Mouse (Mus musculus): ENCODE results near the gene Siae. TPM values are rescaled to one million over a fixed set of nuclear protein-coding genes. Genes with fewer than 3 reads are reported as not detected.

Gene Siae
- polyA plus RNA-seq, 1 experiment: 7.2 TPM

DNA sequence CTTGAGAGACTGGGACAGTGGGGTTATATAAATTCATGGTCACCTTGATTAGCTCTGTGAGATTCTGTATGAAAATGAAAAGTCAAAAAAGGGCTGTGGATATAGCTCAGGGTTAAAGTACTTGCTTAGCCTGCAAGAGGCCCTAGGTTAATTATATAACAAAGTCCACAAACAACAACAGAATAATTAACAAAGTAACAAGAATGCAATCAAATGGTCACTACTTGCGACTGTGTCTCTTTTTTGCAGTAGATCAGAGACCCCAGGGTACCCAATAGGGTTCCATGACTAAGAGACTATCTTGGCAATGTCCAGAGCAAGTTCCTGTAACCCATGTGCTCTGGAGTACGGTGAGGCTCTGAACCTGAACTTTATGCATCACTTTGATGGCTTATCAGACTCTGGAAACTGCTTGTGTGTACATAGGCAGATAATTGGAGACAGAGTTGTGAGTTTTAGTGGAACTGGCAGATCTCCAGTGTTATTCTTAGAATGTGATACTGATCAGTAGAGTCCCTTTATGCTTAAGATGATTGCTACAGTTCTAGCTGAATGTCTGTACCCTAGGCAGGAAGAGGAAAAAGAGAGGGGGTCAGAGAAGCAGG lies 13.8 kb downstream of the Siae start:
- Histone ChIP-seq H3K27ac (ENCODE audit: control insufficient read depth, insufficient read depth, low read depth, low read length, poor library complexity) (no peak overlapping the region), H3K4me3 (replicated peaks; ENCODE audit: control insufficient read depth, low read depth, low read length) (no peak overlapping the region), H3K4me1 (ENCODE audit: control insufficient read depth, insufficient read depth, low read length) (no peaks in the 10 kb centered on the region; the same call in 1 of the 2 replicates)
- TF ChIP-seq POLR2A (IDR thresholded peaks at IDR 0.05; ENCODE audit: borderline replicate concordance, control insufficient read depth, low read depth, low read length) (no peak), CTCF (IDR thresholded peaks at IDR 0.05; ENCODE audit: control insufficient read depth, insufficient read depth, low read length) (no peak)
- WGBS: 47% methylated on average over 2 of the region's 2 CpGs

DNA sequence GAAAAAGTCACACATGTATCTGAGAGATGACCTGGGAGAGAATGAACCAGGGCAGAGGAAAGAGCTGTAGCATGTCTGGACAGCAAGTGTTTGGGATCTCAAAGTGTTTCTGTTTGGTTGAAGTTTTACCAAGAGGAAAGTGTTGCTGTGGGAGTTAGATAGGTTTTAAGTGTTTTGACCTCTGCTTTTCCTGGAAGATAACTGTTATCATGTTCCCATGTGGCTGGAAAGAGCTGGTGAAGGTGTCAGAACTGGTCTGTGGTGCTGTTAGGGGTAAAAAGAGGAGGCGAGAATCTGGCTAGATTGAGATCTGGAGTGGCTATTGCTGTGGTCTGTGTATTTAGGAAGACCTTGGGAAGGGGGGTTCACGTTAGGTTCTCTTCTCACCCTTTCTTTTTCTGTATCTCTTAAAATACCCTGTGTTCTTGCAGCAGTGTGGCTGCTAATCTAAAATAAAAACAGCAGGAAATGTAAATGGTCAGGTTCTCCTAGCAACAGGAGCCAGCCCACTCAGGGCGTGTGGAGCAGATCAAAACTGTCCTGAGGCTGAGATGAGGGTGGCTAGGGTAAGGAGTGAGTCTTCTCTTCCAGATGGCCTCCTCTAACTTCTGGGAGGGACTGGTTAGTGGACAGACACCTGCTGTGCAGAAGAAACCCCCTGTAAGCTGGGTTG lies 16.8 kb downstream of the Siae start:
- Histone ChIP-seq H3K4me1 (ENCODE audit: control insufficient read depth, insufficient read depth, low read length) (no peaks in the 10 kb centered on the region; the same call in 1 of the 2 replicates), H3K27ac (ENCODE audit: control insufficient read depth, insufficient read depth, low read depth, low read length, poor library complexity) (no peak overlapping the region), H3K4me3 (replicated peaks; ENCODE audit: control insufficient read depth, low read depth, low read length) (no peak overlapping the region)
- no peak for TF ChIP-seq CTCF (IDR thresholded peaks at IDR 0.05; ENCODE audit: control insufficient read depth, insufficient read depth, low read length)
- no peak for TF ChIP-seq POLR2A (IDR thresholded peaks at IDR 0.05; ENCODE audit: borderline replicate concordance, control insufficient read depth, low read depth, low read length)
- WGBS: 26% methylated on average over 3 of the region's 3 CpGs

DNA sequence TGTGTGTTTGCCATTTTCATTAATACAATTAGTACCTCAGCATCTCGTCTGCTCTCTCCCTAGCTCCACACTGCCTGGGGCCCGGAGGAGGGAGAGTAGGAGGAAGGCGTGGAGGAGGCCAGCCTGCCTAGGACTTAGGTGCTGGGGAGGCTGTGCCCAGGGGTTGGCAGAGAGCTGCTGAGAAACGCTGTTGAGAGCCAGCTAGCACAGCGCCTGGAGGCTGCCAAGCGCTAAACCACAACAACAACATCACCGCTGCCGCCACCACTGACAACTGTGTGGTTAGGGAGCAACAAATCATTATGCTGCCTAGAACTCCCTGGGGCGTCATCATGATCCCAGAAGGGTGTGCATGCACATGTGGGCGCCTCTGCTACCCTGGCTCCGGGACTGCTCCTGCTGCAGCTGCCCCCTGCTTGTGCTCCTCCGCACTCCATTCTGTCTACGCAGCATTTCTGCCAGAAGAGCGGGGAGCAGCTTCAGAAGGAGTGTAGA lies 21.0 kb downstream of the Siae start:
- TF ChIP-seq POLR2A (IDR thresholded peaks at IDR 0.05; ENCODE audit: borderline replicate concordance, control insufficient read depth, low read depth, low read length) (no peak), CTCF (IDR thresholded peaks at IDR 0.05; ENCODE audit: control insufficient read depth, insufficient read depth, low read length) (no peak)
- WGBS: 2% methylated on average over 14 of the region's 14 CpGs
- H3K4me1 ChIP-seq (ENCODE audit: control insufficient read depth, insufficient read depth, low read length): no peaks in the 10 kb centered on the region; the same call in 1 of the 2 replicates
- H3K4me3 ChIP-seq (replicated peaks; ENCODE audit: control insufficient read depth, low read depth, low read length): no peak overlapping the region
- H3K27ac ChIP-seq (ENCODE audit: control insufficient read depth, insufficient read depth, low read depth, low read length, poor library complexity): no peak overlapping the region

DNA sequence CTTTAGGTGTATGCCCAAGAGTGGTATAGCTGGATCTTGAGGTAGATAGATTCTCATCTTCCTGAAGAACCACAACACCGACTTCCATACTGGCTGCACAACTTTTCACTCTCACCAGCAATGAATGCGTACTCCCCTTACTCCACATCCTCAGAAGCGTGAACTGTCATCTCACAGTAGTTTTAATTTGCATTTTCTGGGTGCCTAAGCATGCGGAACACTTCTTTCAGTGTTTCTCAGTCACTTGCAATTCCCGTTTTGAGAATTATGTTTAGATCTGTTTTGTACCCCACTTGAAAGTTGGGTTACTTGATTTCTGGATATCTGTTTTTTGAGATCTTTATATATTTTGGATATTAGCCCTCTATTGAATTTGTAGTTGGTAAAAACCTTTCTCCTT lies 28.1 kb downstream of the Siae start:
- no peak overlapping the region for H3K4me3 ChIP-seq (replicated peaks; ENCODE audit: control insufficient read depth, low read depth, low read length)
- WGBS: 75% methylated on average over 5 of the region's 5 CpGs
- TF ChIP-seq CTCF (IDR thresholded peaks at IDR 0.05; ENCODE audit: control insufficient read depth, insufficient read depth, low read length) (no peak), POLR2A (IDR thresholded peaks at IDR 0.05; ENCODE audit: borderline replicate concordance, control insufficient read depth, low read depth, low read length) (no peak)

DNA sequence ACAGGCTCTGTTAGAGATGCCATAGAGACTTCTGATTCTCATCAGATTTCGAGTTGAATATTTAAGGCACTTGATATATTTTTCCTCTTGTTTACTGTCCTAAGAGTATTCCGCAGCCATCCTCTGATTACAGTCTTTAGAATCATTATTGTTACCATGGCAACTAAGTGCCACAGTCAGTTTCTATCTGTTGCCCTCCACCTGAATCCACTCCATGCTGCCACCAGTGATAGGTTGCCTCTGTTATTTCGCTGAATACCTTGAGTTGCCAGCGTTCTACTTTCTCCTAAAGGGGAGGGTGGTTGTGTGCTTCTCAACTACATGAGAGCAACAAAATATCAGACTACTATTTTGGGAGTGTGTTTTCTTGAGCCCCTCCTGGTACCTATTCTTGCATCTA lies 31.2 kb downstream of the Siae start:
- WGBS: 83% methylated on average over 4 of the region's 4 CpGs
- H3K27ac ChIP-seq (ENCODE audit: control insufficient read depth, insufficient read depth, low read depth, low read length, poor library complexity): no peak overlapping the region
- no peak overlapping the region for H3K4me3 ChIP-seq (replicated peaks; ENCODE audit: control insufficient read depth, low read depth, low read length)
- H3K4me1 ChIP-seq (ENCODE audit: control insufficient read depth, insufficient read depth, low read length): no peaks in the 10 kb centered on the region
- no peak for TF ChIP-seq CTCF (IDR thresholded peaks at IDR 0.05; ENCODE audit: control insufficient read depth, insufficient read depth, low read length)
- TF ChIP-seq POLR2A (IDR thresholded peaks at IDR 0.05; ENCODE audit: borderline replicate concordance, control insufficient read depth, low read depth, low read length): no peak

More for the DNA sequence above, 28.1 kb downstream of the Siae start:
- H3K27ac ChIP-seq (ENCODE audit: control insufficient read depth, insufficient read depth, low read depth, low read length, poor library complexity): no peak overlapping the region
- no peaks in the 10 kb centered on the region for H3K4me1 ChIP-seq (ENCODE audit: control insufficient read depth, insufficient read depth, low read length)

DNA sequence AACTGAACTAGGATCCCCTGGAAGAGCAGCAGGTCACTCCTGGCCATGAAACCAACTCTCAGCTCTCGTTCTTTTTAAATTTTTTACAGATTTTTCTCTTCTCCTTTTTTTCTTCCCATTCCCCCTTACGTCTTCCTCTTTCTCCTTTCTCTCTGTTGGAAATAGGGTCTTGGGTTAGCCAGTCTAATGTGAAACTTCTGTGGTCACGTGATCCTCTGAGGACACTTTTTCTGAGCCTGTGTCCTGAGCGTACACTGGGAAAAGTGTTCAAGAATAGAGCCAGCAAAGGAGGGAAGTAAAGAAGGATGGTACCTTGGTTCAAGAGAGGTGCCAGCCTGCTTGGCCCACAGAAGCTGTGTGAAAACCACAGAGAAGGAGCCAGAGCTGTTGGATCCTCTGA lies 34.9 kb downstream of the Siae start:
- WGBS: 45% methylated on average over 4 of the region's 4 CpGs
- no peak overlapping the region for H3K27ac ChIP-seq (ENCODE audit: control insufficient read depth, insufficient read depth, low read depth, low read length, poor library complexity)
- TF ChIP-seq POLR2A (IDR thresholded peaks at IDR 0.05; ENCODE audit: borderline replicate concordance, control insufficient read depth, low read depth, low read length) (no peak), CTCF (IDR thresholded peaks at IDR 0.05; ENCODE audit: control insufficient read depth, insufficient read depth, low read length) (no peak)
- H3K4me1 ChIP-seq (ENCODE audit: control insufficient read depth, insufficient read depth, low read length): no peaks in the 10 kb centered on the region
- no peak overlapping the region for H3K4me3 ChIP-seq (replicated peaks; ENCODE audit: control insufficient read depth, low read depth, low read length)

DNA sequence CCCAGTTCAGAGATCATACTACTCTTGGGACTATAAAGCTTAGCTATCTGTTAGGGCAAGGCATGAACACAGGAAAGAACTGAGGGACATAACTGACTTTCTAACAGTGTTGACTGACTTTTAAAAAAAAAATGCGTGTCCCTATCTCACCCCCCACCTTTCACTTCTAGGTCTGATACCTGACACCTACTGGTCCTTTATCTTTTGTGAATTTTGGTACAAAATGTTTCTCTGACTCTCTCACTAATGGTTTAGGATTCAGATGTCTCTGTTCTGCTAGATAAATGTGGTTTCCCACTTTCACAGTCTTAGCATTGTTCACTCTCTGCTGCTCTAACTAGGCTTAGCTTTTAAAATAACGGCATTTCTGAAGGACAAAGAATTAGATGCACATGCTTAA lies 36.5 kb downstream of the Siae start:
- no peak overlapping the region for H3K27ac ChIP-seq (ENCODE audit: control insufficient read depth, insufficient read depth, low read depth, low read length, poor library complexity)
- no peaks in the 10 kb centered on the region for H3K4me1 ChIP-seq (ENCODE audit: control insufficient read depth, insufficient read depth, low read length)
- WGBS: 56% methylated on average over 2 of the region's 2 CpGs
- no peak overlapping the region for H3K4me3 ChIP-seq (replicated peaks; ENCODE audit: control insufficient read depth, low read depth, low read length)
- TF ChIP-seq POLR2A (IDR thresholded peaks at IDR 0.05; ENCODE audit: borderline replicate concordance, control insufficient read depth, low read depth, low read length) (no peak), CTCF (IDR thresholded peaks at IDR 0.05; ENCODE audit: control insufficient read depth, insufficient read depth, low read length) (no peak)

DNA sequence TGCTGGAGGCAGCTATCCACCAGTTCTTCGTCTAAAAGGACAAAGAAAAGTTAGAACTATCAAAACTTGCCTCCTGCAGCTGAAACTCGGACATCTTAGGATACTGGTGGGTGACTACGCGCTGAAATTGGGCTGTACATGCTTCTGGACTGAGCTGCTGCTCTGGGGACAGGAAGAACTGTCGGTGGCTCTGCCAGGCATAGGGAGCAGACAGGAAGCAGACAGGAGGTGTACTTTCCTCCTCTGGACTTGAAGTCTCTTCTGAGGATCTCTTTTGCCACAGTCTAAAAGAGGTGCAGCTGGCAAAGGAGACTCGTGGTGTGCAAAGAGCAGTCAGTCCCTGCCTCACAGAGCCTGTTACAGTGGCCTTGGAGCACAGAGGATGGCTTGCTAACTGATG lies 37.1 kb downstream of the Siae start:
- no peaks in the 10 kb centered on the region for H3K4me1 ChIP-seq (ENCODE audit: control insufficient read depth, insufficient read depth, low read length)
- WGBS: 12% methylated on average over 6 of the region's 6 CpGs
- H3K4me3 ChIP-seq (replicated peaks; ENCODE audit: control insufficient read depth, low read depth, low read length): no peak overlapping the region
- TF ChIP-seq POLR2A (IDR thresholded peaks at IDR 0.05; ENCODE audit: borderline replicate concordance, control insufficient read depth, low read depth, low read length): no peak
- TF ChIP-seq CTCF (IDR thresholded peaks at IDR 0.05; ENCODE audit: control insufficient read depth, insufficient read depth, low read length): no peak
- no peak overlapping the region for H3K27ac ChIP-seq (ENCODE audit: control insufficient read depth, insufficient read depth, low read depth, low read length, poor library complexity)

Measured in bone marrow, adult 2 months (tissue).